7 mouse cellular contexts compared by ENCODE assay signal in genomic region chr13:3665308-3665723, GRCm38 (mm10). TPM values are rescaled to one million over a fixed set of nuclear protein-coding genes. Genes with fewer than 3 reads are reported as not detected.
DNase-seq lines count a peak whose midpoint lies in the region; ATAC-seq lines count a peak whose summit lies in the region.

No protein-coding gene starts in this region.

- H3K27ac ChIP-seq in embryonic facial prominence, embryonic 11.5 days (replicated peaks; ENCODE audit: low read depth, low read length): no peak overlapping the region
- no peak overlapping the region for H3K27ac ChIP-seq in limb, embryonic 10.5 days
- H3K27ac ChIP-seq in midbrain, embryonic 12.5 days (replicated peaks): no peak overlapping the region

- H3K36me3 ChIP-seq in embryonic facial prominence, embryonic 11.5 days (replicated peaks; ENCODE audit: control insufficient read depth, insufficient read depth, low read depth, low read length): no peaks in the 10 kb centered on the region
- H3K36me3 ChIP-seq in limb, embryonic 10.5 days: no peaks in the 10 kb centered on the region
- H3K36me3 ChIP-seq in midbrain, embryonic 12.5 days: no peaks in the 10 kb centered on the region

- H3K9me3 ChIP-seq in embryonic facial prominence, embryonic 11.5 days (replicated peaks; ENCODE audit: control insufficient read depth, low read length): no peaks in the 10 kb centered on the region
- no peaks in the 10 kb centered on the region for H3K9me3 ChIP-seq in limb, embryonic 10.5 days (replicated peaks)
- no peaks in the 10 kb centered on the region for H3K9me3 ChIP-seq in midbrain, embryonic 12.5 days

- H3K4me3 ChIP-seq in embryonic facial prominence, embryonic 11.5 days (ENCODE audit: low read depth, low read length): no peak overlapping the region
- no peak overlapping the region for H3K4me3 ChIP-seq in limb, embryonic 10.5 days
- no peak overlapping the region for H3K4me3 ChIP-seq in midbrain, embryonic 12.5 days

- no peaks in the 10 kb centered on the region for H3K27me3 ChIP-seq in embryonic facial prominence, embryonic 11.5 days (ENCODE audit: control insufficient read depth, insufficient read depth, low read length)
- no peaks in the 10 kb centered on the region for H3K27me3 ChIP-seq in limb, embryonic 10.5 days (ENCODE audit: low read depth, poor library complexity, severe bottlenecking)
- no peaks in the 10 kb centered on the region for H3K27me3 ChIP-seq in midbrain, embryonic 12.5 days

- peak; percentile 75 for ATAC-seq in embryonic facial prominence, embryonic 11.5 days (replicated peaks; ENCODE audit: insufficient number of reproducible peaks, low FRiP score, low TSS enrichment, low read depth)
- ATAC-seq in midbrain, embryonic 12.5 days (ENCODE audit: low FRiP score, low read depth): peak; percentile 80

- H3K4me1 ChIP-seq in embryonic facial prominence, embryonic 11.5 days (ENCODE audit: control insufficient read depth, insufficient read depth, low read length): no peaks in the 10 kb centered on the region
- H3K4me1 ChIP-seq in limb, embryonic 10.5 days: peaks cover 8% of the 10 kb centered on the region
- no peaks in the 10 kb centered on the region for H3K4me1 ChIP-seq in midbrain, embryonic 12.5 days

- peak; percentile 83 for DNase-seq in adrenal gland, postnatal 14 days
- peak; percentile 87 for DNase-seq in embryonic facial prominence, embryonic 11.5 days (ENCODE audit: low spot score)
- peak; percentile 69 to 88 for DNase-seq in heart, adult 18-20 months
- peak; percentile 78 for DNase-seq in kidney, adult 11 months
- peak; percentile 84 for DNase-seq in limb, embryonic 10.5 days (ENCODE audit: low spot score)
- peak; percentile 65 for DNase-seq in right cerebral cortex, postnatal 4 days

- H3K9ac ChIP-seq in embryonic facial prominence, embryonic 11.5 days (replicated peaks; ENCODE audit: low read length): no peak overlapping the region
- no peak overlapping the region for H3K9ac ChIP-seq in midbrain, embryonic 12.5 days (replicated peaks)

- H3K4me2 ChIP-seq in embryonic facial prominence, embryonic 11.5 days (ENCODE audit: low read depth, low read length): no peak overlapping the region
- H3K4me2 ChIP-seq in midbrain, embryonic 12.5 days (replicated peaks): peak overlapping the region; percentile 35

- 18% methylated on average over 5 of the region's 5 CpGs for WGBS in embryonic facial prominence, embryonic 11.5 days
- WGBS in limb, embryonic 10.5 days: 19% methylated on average over 5 of the region's 5 CpGs
- WGBS in midbrain, embryonic 12.5 days: 14% methylated on average over 5 of the region's 5 CpGs

RNA-seq across cellular contexts. Expression of gene Asb13, which starts 31.5 kb away (rescaled TPM):
- total RNA-seq in adrenal gland, postnatal 14 days (2021): 11.6 and 12.5 TPM in 2 replicates
- polyA plus RNA-seq in embryonic facial prominence, embryonic 11.5 days (2014; fragmentation: Nextera tagmentation; extraction: Ambion mirVana): 8.5 and 9.6 TPM in 2 replicates
- 1 to 10 TPM; 7.0 to 9.7 TPM for total RNA-seq in heart, adult 18-20 months (2021)
- polyA plus RNA-seq in limb, embryonic 10.5 days (2016; fragmentation: Nextera tagmentation; extraction: Ambion mirVana): 14.9 and 16.1 TPM in 2 replicates
- 13.2 and 13.3 TPM in 2 replicates for polyA plus RNA-seq in midbrain, embryonic 12.5 days (2016; fragmentation: Nextera tagmentation; extraction: Ambion mirVana)

RNA-seq across cellular contexts. Expression of gene Fam208b, which starts 54.4 kb away (rescaled TPM):
- total RNA-seq in adrenal gland, postnatal 14 days (2021): 22.1 and 27.9 TPM in 2 replicates
- 29.1 and 30.4 TPM in 2 replicates for polyA plus RNA-seq in embryonic facial prominence, embryonic 11.5 days (2014; fragmentation: Nextera tagmentation; extraction: Ambion mirVana)
- 10 to 100 TPM; 10.7 to 11.6 TPM for total RNA-seq in heart, adult 18-20 months (2021)
- polyA plus RNA-seq in limb, embryonic 10.5 days (2016; fragmentation: Nextera tagmentation; extraction: Ambion mirVana): 23.7 and 25.8 TPM in 2 replicates
- 27.2 and 28.8 TPM in 2 replicates for polyA plus RNA-seq in midbrain, embryonic 12.5 days (2016; fragmentation: Nextera tagmentation; extraction: Ambion mirVana)
